Mouse (Mus musculus): ENCODE measurements around the gene Rarres2.

DNA sequence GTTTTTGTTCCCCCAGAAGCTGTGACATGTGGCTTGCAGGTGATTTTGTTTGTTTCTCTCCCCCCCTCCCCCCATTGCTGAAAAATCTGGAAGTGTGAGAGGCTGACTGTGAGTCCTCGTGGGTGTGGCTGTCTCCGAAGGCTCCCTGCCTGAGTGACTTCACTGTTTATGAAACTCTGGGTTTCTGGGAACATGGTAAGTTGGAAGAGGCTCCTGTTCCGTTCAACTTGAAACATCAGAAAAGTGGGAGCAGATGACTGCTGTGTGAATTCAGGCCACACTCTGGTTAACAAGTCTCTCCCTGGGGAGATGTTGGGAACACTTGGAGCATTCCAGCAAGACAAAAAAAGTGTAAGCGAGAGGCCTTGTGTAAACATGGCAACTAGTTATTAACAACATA is 25.7 kb downstream of the Rarres2 start:
- no peak for TF ChIP-seq MAZ (IDR thresholded peaks at IDR 0.05; ENCODE audit: low read depth, low read length)
- no peak for TF ChIP-seq CTCF (conservative IDR thresholded peaks at IDR 0.05 in 1 of 2, IDR thresholded peaks at IDR 0.05 in 1 of 2; ENCODE audit: low read depth in 2 of 2, low read length in 2 of 2)
- no peak for TF ChIP-seq EP300 (IDR thresholded peaks at IDR 0.05; ENCODE audit: low read length)
- no peak for TF ChIP-seq MXI1 (IDR thresholded peaks at IDR 0.05; ENCODE audit: low read depth, low read length)
- TF ChIP-seq MAFK (IDR thresholded peaks at IDR 0.05; ENCODE audit: insufficient replicate concordance, low read length), result no peak
- TF ChIP-seq ZKSCAN1 (IDR thresholded peaks at IDR 0.05; ENCODE audit: borderline replicate concordance, low read depth, low read length), result no peak
- no peak for TF ChIP-seq MAX (IDR thresholded peaks at IDR 0.05; ENCODE audit: low read length)
- no peak for TF ChIP-seq CHD2 (IDR thresholded peaks at IDR 0.05; ENCODE audit: low read length)
- TF ChIP-seq USF1 (IDR thresholded peaks at IDR 0.05; ENCODE audit: low read depth, low read length), result no peak

Data from CH12.LX (cell line).